Mouse (Mus musculus): ENCODE measurements around the gene Rc3h1. TPM values are rescaled to one million over a fixed set of nuclear protein-coding genes. Genes with fewer than 3 reads are reported as not detected.

Rc3h1 gene
- total and polyA plus RNA-seq, 3 experiments, result 6.2 to 15.2 TPM; not detected in 1

- TF ChIP-seq ZNF384 (IDR thresholded peaks at IDR 0.05; ENCODE audit: low read depth, low read length) (no peak), TAL1 (IDR thresholded peaks at IDR 0.05; ENCODE audit: low read length) (no peak), POLR2AphosphoS2 (IDR thresholded peaks at IDR 0.05; ENCODE audit: low read length) (no peak), ZC3H11A (IDR thresholded peaks at IDR 0.05; ENCODE audit: low read depth, low read length) (no peak)
- Histone ChIP-seq H3K4me1 (ENCODE audit: control insufficient read depth in 1 of 2, insufficient read depth in 2 of 2, low read length in 2 of 2) (peaks cover 0 to 5% of the 10 kb centered on the region in 2 experiments; a peak in 3 of 4 replicates), H3K9me3 (replicated peaks; ENCODE audit: insufficient read depth, low read length) (no peaks in the 10 kb centered on the region), H3K9ac (ENCODE audit: control insufficient read depth, low read depth, low read length, poor library complexity, severe bottlenecking) (no peak overlapping the region), H3K27ac (ENCODE audit: control insufficient read depth, low read depth, low read length) (no peak overlapping the region), H3K79me2 (ENCODE audit: control insufficient read depth, insufficient read depth, low read length, poor library complexity) (no peaks in the 10 kb centered on the region), H3K36me3 (ENCODE audit: control insufficient read depth in 1 of 2, insufficient read depth in 2 of 2, low read length in 2 of 2) (no peaks in the 10 kb centered on the region; a peak in 1 of 4 replicates), H3K4me3 (ENCODE audit: control insufficient read depth in 1 of 2, insufficient read depth in 1 of 2, low read depth in 2 of 2, low read length in 2 of 2) (no peak overlapping the region), H3K27me3 (ENCODE audit: control insufficient read depth in 1 of 2, insufficient read depth in 2 of 2, low read length in 2 of 2) (no peaks in the 10 kb centered on the region)
- no peak for DNase-seq (ENCODE audit: low read depth, low spot score)
Measured at GRCm38 (mm10) chr1:160989395-160989794, 83.2 kb downstream of the Rc3h1 start.

- H3K4me3 ChIP-seq (ENCODE audit: control insufficient read depth in 1 of 2, insufficient read depth in 1 of 2, low read depth in 2 of 2, low read length in 2 of 2), result no peak overlapping the region
- H3K36me3 ChIP-seq (ENCODE audit: control insufficient read depth in 1 of 2, insufficient read depth in 2 of 2, low read length in 2 of 2), result no peaks in the 10 kb centered on the region; a peak in 1 of 4 replicates
- peaks cover 0 to 5% of the 10 kb centered on the region in 2 experiments; a peak in 3 of 4 replicates for H3K4me1 ChIP-seq (ENCODE audit: control insufficient read depth in 1 of 2, insufficient read depth in 2 of 2, low read length in 2 of 2)
- H3K9me3 ChIP-seq (replicated peaks; ENCODE audit: insufficient read depth, low read length), result no peaks in the 10 kb centered on the region
- H3K27me3 ChIP-seq (ENCODE audit: control insufficient read depth in 1 of 2, insufficient read depth in 2 of 2, low read length in 2 of 2), result no peaks in the 10 kb centered on the region
- TF ChIP-seq POLR2AphosphoS2 (IDR thresholded peaks at IDR 0.05; ENCODE audit: low read length) (no peak), ZMIZ1 (IDR thresholded peaks at IDR 0.05; ENCODE audit: low read depth, low read length) (no peak), GABPA (IDR thresholded peaks at IDR 0.05; ENCODE audit: low read depth, low read length) (no peak), SMC3 (IDR thresholded peaks at IDR 0.05; ENCODE audit: low read depth, low read length) (no peak), MYB (IDR thresholded peaks at IDR 0.05; ENCODE audit: low read depth, low read length) (no peak), HCFC1 (IDR thresholded peaks at IDR 0.05; ENCODE audit: low read depth, low read length) (no peak), ETS1 (IDR thresholded peaks at IDR 0.05; ENCODE audit: low read depth, low read length) (no peak), ZC3H11A (IDR thresholded peaks at IDR 0.05; ENCODE audit: low read depth, low read length) (no peak), POLR2A (IDR thresholded peaks at IDR 0.05; ENCODE audit: control insufficient read depth in 1 of 2, insufficient read depth in 1 of 2, low read depth in 1 of 2, low read length in 2 of 2, poor library complexity in 1 of 2) (no peak)
- no peak for DNase-seq (ENCODE audit: low read depth, low spot score)
- no peak overlapping the region for H3K27ac ChIP-seq (ENCODE audit: control insufficient read depth, low read depth, low read length)
- no peaks in the 10 kb centered on the region for H3K79me2 ChIP-seq (ENCODE audit: control insufficient read depth, insufficient read depth, low read length, poor library complexity)
- no peak overlapping the region for H3K9ac ChIP-seq (ENCODE audit: control insufficient read depth, low read depth, low read length, poor library complexity, severe bottlenecking)
Measured at GRCm38 (mm10) chr1:160993851-160994250, 87.6 kb downstream of the Rc3h1 start.

- Histone ChIP-seq H3K9ac (ENCODE audit: control insufficient read depth, low read depth, low read length, poor library complexity, severe bottlenecking) (no peak overlapping the region), H3K36me3 (ENCODE audit: control insufficient read depth in 1 of 2, insufficient read depth in 2 of 2, low read length in 2 of 2) (no peaks in the 10 kb centered on the region)
Measured at GRCm38 (mm10) chr1:161004942-161005341, 98.7 kb downstream of the Rc3h1 start.

More at GRCm38 (mm10) chr1:161004942-161005341, 98.7 kb downstream of the Rc3h1 start:
- TF ChIP-seq GABPA (IDR thresholded peaks at IDR 0.05; ENCODE audit: low read depth, low read length) (no peak), E2F4 (IDR thresholded peaks at IDR 0.05; ENCODE audit: borderline replicate concordance, low read depth, low read length) (no peak), MYB (IDR thresholded peaks at IDR 0.05; ENCODE audit: low read depth, low read length) (no peak), ZC3H11A (IDR thresholded peaks at IDR 0.05; ENCODE audit: low read depth, low read length) (no peak), SMC3 (IDR thresholded peaks at IDR 0.05; ENCODE audit: low read depth, low read length) (no peak), TCF12 (IDR thresholded peaks at IDR 0.05; ENCODE audit: low read depth, low read length) (no peak), JUND (IDR thresholded peaks at IDR 0.05; ENCODE audit: low read depth, low read length) (no peak), ETS1 (IDR thresholded peaks at IDR 0.05; ENCODE audit: low read depth, low read length) (no peak), POLR2AphosphoS2 (IDR thresholded peaks at IDR 0.05; ENCODE audit: low read length) (no peak), POLR2A (IDR thresholded peaks at IDR 0.05; ENCODE audit: control insufficient read depth in 1 of 2, insufficient read depth in 1 of 2, low read depth in 1 of 2, low read length in 2 of 2, poor library complexity in 1 of 2) (no peak), TBP (IDR thresholded peaks at IDR 0.05; ENCODE audit: low read depth, low read length) (no peak), KAT2A (conservative IDR thresholded peaks at IDR 0.05; ENCODE audit: low read depth, low read length) (no peak), CHD1 (IDR thresholded peaks at IDR 0.05; ENCODE audit: low read depth, low read length) (no peak), MXI1 (IDR thresholded peaks at IDR 0.05; ENCODE audit: low read depth, low read length) (no peak)
- DNase-seq (ENCODE audit: low read depth, low spot score), result no peak
- Histone ChIP-seq H3K27ac (ENCODE audit: control insufficient read depth, low read depth, low read length) (no peak overlapping the region), H3K9me3 (replicated peaks; ENCODE audit: insufficient read depth, low read length) (no peaks in the 10 kb centered on the region), H3K4me1 (ENCODE audit: control insufficient read depth in 1 of 2, insufficient read depth in 2 of 2, low read length in 2 of 2) (no peaks in the 10 kb centered on the region), H3K79me2 (ENCODE audit: control insufficient read depth, insufficient read depth, low read length, poor library complexity) (no peaks in the 10 kb centered on the region), H3K27me3 (ENCODE audit: control insufficient read depth in 1 of 2, insufficient read depth in 2 of 2, low read length in 2 of 2) (no peaks in the 10 kb centered on the region), H3K4me3 (ENCODE audit: control insufficient read depth in 1 of 2, insufficient read depth in 1 of 2, low read depth in 2 of 2, low read length in 2 of 2) (no peak overlapping the region)
